Mouse (Mus musculus): ENCODE results near the gene Bace2.

Bace2 gene

DNA sequence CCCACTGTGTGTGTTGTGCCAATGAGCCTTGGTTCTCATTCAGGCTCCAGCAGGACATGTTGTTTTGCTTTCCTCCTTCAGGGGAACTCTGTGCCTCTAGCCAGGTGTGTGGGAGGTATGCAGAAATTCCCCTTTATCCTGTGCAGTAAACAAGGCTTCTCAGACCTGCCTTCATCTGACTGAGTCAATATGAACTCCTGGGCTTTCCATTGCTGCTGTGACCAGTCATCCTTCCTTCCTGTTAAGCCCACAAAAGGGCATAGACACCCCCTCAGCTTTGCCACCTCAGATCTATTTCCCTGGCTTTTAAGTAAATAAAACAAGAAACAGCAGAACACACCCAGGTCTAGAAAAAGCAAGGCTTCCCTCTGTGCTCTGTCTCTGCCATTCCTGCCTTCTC lies 45.2 kb downstream of the Bace2 start:
- no peak for DNase-seq (ENCODE audit: low spot score)

DNA sequence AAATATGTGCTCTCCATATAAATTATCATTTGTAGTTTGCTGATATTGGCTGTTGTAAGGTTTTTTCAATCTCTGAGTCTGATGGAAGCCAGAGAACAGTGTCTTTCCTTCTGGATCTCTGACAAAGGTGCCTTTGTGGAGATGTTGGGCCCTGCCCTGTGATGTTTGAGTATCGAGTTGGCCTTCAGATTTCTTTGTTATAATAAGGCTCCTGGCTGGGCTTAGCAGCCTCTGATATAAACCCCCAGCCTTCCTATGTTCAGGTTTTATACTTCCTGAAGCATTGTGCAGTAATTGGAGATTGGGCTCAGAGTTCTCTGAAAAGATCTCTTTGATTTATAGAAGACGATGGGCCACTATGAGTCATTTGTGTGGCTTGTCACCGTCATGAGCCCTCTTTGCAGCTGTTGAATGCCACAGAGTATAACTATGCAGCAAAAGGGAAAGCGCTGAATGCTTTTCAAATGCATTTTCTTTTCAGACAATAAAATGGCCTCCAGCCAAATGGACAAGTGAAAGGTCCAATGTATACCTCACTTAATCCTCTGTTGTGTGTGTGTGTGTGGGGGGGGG lies 45.8 kb downstream of the Bace2 start:
- DNase-seq (ENCODE audit: low spot score), result no peak

DNA sequence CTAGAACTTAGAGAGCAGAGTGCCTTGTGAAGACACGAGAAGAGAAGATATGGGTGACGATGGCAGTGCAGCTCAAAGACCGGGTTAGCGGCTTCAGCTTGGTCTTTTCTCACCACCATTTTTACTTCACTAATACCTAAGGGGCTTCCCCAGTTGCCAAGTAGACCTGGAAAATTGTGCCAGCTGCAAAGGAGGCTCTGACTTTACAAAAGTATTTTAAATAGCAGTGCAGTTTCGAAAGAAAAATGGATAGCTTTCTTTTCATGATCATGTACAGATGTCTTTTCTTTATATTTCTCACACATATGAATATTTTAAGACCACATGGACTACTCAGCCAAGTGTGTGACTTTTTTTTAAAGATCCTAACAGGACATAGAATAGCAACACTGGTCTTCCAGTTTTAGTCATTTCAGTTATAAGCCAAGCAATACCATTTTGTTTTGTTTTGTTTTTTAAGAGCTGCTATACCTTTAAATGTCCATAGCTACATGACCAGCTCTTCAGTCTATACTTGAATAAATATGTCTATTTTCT lies 49.0 kb downstream of the Bace2 start:
- DNase-seq (ENCODE audit: low spot score), result no peak

DNA sequence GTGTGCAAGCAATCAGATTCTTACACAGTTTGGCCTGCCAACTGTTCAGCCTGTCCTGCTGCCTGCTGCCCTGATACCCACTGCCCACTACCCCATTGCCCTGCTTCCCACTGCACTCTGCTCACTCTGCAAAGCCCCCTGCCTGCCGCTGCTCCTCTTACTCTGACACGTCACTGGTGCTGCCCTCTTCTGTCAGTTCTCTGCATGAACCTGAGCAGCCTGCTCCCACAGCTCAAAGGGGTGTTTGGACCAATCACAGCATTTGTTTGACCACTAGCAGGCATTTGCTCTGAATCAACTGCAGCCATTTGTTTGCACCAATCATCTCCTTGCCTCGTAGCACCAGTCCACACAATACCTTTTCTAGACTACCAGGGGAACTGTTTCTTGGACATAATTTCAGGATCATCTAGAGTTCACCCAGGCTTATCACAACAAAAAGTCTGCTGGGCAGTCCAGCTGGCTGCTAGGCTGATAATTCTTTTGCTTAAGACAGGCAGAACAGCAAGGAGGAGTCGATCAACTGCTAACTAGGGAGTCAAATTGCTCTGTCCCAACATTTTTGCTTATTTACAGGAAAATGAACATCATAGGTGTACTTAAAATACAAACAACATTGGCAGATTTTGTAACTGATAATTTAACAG lies 61.5 kb downstream of the Bace2 start:
- peak; percentile 88 for DNase-seq (ENCODE audit: low spot score)

DNA sequence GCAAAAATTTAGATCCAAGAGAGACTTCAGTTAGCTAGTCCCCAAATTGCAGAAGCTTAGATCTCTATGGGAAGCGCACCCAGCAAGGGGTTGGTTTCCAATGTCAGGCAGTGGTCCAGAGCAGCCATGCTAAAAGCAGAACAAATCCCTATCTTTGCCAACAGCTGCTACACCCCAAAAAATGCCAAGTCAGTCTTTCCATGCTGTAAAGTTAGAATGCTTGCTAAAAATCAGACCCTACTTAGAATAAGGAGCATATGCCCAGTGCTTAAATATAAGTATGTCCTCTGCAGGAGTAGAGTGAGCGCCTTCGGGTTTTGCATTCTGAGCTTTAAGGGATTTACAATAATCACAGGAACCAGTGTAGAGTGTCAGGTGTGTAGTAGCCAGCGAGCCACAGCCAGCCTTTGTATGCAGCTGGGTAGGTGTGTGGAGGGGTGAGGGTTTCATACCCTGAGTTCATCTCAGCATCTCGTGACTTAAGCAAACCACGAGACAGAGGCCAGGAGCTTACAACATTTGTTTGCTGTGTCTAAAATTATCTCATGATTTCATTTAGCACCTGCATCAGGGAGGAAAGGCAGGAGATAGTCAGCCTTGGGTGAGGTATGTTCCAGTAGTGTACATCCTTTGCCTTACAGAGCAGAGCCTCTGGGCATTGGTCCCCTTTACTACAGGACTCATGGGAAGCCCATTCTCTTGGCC lies 62.4 kb downstream of the Bace2 start:
- no peak for DNase-seq (ENCODE audit: low spot score)

DNA sequence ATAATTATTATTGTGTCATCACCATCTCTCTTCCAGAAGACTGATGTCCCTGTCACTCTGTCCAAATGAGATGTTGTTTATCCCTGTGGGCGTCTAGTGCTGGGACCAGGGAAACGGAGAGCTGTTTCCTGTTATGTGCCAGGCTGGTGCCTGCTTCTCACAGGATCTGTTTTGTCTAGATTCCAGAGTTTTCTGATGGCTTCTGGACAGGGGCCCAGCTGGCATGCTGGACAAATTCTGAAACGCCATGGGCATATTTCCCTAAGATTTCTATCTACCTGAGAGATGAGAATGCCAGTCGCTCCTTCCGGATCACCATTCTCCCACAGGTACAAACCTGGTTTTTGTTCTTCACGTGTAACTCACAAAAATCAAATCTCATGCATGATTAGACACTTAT lies 65.1 kb downstream of the Bace2 start:
- no peak for DNase-seq (ENCODE audit: low spot score)

DNA sequence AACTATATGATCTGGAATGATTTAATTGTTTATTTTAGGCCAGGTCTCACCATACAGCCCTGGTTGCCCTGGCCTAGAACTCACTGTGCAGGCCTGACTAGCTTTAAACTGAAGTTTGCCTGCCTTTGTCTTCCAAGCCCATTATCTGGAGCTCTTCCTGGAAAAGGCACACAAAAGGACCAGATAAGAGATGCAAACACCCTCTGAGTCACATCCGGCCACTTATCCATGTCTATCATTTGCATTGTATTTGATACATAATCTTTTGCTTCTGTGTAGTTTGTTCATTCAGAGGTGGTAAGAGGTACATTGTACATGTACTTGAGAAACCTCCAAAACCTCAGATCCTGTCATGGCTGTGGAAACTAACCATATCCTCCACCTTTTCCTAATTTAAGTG lies 67.1 kb downstream of the Bace2 start:
- no peak for DNase-seq (ENCODE audit: low spot score)

DNA sequence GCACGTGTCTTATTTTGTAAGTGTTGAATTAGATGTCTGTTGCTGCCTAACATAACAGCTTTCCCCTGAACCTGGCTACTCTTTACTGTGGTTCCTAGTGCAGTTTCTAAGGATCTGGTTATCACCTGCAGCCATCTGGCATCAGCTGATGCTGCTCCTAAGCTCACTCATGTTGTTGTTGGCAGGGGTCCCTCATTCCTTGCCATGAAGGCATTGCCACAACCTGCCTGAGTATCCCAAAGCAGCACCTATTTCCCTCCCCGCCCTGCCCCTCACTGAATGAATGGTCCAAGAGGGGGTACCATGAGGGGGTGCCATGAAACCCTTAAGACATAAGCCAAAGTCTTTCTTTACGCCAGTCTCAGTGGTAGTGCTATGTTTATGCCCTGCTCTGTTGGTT lies 71.5 kb downstream of the Bace2 start:
- no peak for DNase-seq (ENCODE audit: low spot score)

DNA sequence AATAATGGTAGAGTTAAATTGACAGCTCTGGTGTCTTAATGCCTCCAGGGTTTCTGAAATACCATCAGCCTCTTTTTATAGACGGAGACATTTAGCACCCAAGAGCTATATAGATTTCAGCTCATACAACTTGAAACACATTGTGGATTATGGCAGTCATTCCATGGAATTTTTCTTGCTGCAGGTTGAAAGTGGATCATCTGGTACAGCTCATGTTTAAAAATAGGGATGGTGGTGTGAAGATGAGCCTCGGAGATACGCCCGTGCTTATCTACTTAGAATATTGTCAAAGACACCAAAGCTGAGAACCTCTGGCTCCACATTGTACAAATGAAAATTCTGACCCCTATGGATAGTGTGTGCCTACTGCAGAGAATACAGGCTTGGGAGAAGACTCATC lies 73.5 kb downstream of the Bace2 start:
- no peak for DNase-seq (ENCODE audit: low spot score)

DNA sequence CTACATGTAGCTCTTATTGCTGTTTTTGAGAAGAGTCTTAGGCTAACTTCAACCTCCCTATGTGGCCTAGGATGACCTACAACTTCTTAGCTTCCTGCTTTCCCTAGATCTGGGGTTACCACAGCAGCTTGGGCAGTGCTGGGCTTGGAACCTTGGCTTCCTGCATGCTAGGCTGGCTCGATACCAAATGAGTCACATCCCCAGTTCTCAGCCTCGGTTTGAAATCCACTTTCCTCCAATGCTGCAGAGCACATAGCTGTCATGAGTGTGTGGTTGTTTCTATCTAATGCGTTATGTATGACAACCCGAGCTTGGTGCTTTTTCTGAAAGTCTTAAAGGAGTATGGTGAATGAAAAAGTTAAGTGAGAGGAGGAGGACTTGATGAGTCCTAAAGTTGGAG lies 74.8 kb downstream of the Bace2 start:
- no peak for DNase-seq (ENCODE audit: low spot score)

DNA sequence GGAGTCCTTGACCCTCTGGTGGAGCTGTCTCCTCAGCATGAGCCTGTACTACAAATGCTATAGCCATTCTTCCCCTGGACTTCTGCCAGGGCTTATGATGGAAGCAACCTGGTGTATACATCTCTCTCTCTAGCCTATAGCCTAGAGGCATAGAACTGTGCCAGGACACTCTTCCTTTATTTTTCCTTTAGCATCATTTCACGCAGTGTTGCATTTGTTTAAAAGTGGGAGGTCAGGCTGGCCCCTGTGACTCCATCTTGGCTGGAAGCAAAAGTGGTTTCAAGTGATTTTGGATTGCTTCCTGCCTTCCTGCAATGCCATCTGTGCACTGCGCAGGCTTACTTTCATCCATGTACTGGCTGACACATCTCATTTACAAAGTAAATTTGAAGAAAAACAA lies 77.7 kb downstream of the Bace2 start:
- no peak for DNase-seq (ENCODE audit: low spot score)

DNA sequence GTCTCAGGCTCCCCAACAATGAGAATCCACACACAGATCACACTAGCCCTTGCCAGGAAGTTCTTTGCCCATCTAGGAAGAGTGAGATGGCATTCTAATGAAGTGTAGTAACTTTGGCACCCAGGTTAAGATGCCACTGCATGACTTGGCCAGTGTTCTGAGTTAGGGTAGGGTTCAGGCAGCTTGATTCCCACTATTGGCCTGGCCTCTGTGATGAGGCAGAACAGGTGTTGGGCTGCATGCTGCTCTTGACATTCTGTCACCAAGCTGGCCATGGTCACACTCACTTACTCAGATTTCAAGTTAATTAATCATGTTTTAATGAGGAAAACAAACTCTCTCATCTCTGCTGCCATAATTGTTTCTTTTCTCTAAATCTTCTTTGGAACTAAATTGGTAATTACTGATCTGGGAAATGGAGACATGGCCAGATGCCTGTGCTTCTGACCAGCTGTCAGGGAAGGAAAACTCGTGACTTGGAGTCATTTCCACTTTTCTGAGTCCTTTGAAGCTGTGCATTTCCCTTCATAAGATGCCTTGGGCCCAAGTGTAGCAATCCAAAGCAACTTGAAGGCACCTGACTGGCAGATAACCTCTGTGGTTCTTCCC lies 81.0 kb downstream of the Bace2 start:
- DNase-seq (ENCODE audit: low spot score), result no peak

DNA sequence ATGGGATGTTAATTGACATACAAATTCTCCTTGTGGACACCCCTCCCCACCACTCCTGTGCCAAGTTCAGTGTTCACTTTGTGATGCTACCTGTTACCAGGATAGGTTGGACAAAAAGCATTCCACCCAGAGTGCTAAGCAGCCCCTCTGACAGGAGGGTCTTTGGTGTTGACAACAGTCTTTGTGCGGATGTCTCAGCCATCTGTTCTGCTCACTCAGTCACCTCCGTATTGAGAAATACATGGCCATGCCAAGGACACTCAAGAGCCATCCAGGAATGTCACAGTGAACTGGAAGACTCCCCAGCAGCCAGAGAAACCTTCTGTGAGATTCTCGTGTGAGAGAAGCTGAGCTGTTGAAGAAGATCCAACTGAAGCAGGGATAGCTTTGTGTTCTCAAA lies 81.6 kb downstream of the Bace2 start:
- no peak for DNase-seq (ENCODE audit: low spot score)

DNA sequence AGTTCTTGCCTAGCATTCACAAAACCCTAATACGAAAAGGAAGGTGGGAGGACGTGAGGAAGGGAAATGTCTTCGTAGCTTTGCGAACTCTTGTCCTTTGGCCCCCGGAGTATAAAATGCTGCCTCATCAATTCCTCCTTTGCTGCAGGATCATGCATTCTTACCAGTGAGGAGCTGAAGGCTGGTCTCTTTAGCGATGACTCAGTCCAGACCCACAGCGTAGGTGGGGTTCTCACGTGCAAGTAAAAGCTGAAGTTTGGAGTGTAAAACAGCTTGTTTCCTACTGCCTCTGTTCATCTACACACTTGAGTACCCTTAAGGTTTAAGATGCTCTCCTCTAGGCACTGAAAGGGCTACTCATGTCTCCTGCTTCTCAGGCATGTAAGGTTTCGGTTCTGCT lies 85.4 kb downstream of the Bace2 start:
- DNase-seq (ENCODE audit: low spot score), result no peak

DNA sequence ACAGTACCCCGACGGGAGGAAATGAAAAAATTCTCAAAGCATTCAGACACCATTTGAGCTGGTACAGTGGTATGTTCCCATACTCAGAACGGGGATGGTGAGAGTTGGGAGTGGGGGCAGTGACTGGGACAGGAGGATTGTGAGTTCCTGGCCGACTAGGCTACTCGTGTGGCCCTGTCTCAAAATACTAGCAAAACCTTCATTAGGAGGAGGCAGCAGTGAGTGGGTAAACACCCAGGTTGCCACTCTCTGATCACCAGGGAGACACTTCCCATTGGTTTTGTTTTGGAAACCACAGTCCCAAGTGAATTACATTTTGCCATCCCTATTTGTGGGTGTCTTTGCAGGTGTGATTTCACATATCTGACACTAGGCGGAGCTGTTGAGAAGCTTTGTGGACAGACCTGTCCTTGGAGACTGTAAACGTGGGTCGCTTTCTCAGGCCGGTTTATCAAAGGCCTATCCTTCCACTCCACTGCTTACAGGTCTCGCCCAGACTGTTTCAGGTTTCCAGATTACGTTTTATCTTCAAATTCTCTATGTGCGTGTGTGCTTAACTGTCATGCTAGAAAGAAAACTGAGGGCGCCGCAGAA lies 87.2 kb downstream of the Bace2 start:
- DNase-seq (ENCODE audit: low spot score), result peak; percentile 87

DNA sequence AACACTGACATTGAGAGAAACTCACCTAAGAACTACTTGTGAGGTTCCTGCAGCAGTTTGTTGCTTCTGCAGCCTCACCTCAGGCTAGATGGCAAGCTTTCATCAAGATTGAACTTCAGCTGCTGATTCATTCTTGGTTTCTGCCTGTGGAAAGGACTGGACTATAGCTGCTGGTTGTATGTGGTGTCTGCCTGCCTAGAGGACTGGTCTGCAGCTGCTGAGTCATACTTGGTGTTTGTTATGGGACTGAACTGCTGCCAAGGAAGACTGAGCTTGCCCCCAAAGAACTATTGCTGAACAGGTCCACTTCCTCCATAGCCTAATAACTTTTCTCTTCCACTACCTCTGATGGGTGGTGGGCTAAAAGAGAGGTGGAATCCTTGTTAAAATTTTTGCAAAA lies 90.8 kb downstream of the Bace2 start:
- no peak for DNase-seq (ENCODE audit: low spot score)

DNA sequence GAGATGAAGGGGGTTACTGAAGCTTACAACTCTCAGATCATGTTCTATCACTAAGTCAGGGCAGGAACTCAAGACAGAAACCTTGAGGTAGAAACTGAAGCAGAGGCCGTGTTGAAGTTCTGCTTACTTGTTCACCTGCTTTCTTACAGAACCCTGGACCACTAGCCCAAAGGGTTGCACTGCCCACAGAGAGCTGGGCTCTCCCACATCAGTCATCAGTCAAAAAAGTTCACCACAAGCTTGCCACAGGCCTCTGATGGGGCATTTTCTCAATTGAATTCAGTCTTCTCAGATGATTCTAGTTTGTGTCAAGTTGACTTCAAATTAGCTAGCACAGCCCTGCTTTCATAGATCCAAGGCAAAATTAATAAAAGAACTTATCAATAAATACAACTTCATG lies 103.3 kb downstream of the Bace2 start:
- DNase-seq (ENCODE audit: low spot score), result no peak

DNA sequence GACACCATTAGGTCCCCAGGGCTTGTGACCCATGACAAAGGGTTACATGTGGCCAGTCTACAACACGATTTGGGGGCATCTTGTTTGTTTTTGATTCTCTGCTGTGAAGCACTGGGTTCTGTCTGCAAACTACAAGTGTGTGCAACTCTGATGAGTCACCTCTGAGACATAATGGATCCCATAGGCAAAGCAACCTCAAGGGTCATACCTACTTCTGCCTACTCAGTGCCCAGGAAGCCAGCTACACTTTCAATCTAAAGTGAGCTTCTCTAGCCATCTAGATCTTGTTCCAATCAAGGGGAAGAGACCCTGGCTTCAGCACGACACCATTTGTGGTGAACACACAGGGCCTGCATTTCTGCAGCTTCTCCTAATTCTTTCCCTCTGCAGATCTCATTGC lies 104.7 kb downstream of the Bace2 start:
- no peak for DNase-seq (ENCODE audit: low spot score)

DNA sequence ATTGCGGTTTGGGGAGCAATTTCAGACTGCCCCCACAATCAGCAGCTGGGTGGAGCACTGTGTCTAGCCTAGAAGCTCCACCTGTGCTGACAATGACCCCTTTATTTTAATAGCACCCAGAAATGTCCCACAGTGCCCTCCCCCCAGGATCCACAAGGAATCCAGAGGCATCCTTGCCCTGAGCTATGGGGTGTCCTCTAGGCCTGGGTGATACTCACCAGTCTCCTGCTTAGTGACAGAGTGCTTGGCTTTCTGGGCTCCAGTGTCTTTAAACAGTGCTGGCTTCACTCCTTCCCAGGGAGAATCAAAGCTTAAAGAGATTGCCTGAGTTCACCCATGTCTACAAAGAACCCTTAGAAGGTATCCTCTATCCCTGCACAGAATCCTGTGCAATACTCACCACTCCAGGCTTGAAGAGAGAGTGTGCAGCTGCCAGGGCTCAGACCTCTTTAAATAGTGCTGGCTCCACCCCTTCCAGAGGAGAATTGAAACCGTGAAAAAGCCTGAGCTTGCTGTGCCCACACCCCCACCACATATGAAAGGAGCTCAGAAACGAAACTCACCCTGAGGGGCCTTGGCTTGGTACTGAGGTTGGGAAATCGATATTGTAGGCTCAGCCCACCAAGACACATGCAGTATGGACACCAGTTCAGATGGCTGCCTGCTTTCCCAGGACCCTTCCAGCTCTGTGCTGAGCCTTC lies 106.1 kb downstream of the Bace2 start, which contains the start of gene Mx1:
TSS of gene Mx1 (minus strand) at position 427 of the 701 bp plus-strand sequence.
- DNase-seq (ENCODE audit: low spot score), result peak; percentile 20

DNA sequence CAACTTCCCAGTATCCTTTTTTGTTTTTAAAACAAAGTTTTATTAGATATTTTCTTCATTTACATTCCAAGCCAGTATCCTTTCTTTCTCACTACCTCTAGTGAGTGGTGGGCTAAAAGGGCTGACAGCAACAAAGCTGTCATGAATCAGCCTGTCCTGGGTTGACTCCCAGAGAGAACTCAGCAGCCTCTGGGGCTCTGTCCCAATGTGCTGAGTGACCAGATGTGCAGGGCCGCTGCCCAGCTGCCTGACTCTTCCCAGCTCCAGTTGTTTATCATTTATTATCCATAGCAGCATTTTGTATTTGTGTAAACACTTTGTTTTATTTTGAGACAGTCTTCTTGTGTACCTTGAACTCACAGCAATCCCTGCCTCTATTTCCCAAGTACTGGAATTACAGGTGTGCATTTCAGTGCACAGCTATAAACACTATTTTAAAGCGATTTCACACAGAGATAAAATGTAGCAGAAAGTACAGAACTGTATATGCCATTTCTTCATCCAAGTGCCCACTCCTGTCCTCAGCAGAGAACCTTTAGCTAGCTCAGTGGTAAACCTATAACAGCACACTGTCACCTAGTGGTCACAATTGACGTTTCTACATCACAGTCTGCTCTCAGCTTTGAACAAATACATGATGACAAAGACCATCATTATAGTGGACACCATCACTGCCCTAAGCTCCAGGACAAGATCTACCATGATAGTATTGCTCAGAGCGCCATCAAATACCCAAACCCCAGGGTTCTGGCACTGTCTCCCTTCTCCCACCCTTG lies 109.8 kb downstream of the Bace2 start:
- peak; percentile 47 for DNase-seq (ENCODE audit: low spot score)

DNA sequence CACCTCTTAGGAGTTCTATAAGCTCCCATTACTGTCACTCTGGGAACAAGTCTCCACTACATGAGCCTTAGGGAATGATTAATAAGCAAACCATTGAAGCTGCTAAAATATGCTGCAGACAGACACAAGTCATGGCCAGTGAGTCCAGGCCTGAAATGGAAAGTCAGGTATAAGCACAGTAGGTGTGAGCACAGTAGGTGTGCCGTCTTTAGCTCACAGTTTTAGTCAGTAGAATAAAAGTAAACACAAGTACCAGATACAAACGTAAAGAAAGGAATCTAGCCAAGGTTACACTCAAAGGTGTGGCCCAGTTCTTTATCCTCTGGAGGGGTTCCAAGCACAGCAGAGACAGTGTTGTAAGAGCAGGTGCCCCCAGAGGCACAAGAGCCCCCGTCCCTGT lies 110.9 kb downstream of the Bace2 start:
- DNase-seq (ENCODE audit: low spot score), result no peak
